Mouse (Mus musculus): Measurements from ENCODE around the gene Cfap97d1. TPM values are rescaled to one million over a fixed set of nuclear protein-coding genes. Genes with fewer than 3 reads are reported as not detected.

Cfap97d1 gene
- polyA plus RNA-seq, 1 experiment from 2014 or later: not detected

GRCm38 (mm10) chr11:102029966-102030365 lies 45.9 kb downstream of the Cfap97d1 start:
- Histone ChIP-seq H3K27me3 (replicated peaks; ENCODE audit: control insufficient read depth, insufficient read depth, low read length) (0 out of 2 replicates have a peak, but pooled peaks cover 9% of the 10 kb centered on the region), H3K9ac (ENCODE audit: low read depth, low read length) (no peak overlapping the region), H3K4me3 (ENCODE audit: low read depth, low read length) (no peak overlapping the region), H3K4me1 (replicated peaks; ENCODE audit: control insufficient read depth, insufficient read depth, low read length) (no peaks in the 10 kb centered on the region; the same call in 1 of the 2 replicates), H3K36me3 (ENCODE audit: control insufficient read depth, insufficient read depth) (no peaks in the 10 kb centered on the region), H3K9me3 (ENCODE audit: control insufficient read depth) (no peaks in the 10 kb centered on the region), H3K4me2 (replicated peaks; ENCODE audit: low read depth) (no peak overlapping the region), H3K27ac (ENCODE audit: low read depth, low read length) (no peak overlapping the region)
- ATAC-seq: no peak
- peak; percentile 46 for TF ChIP-seq CTCF (IDR thresholded peaks at IDR 0.05; ENCODE audit: low read depth)
- WGBS: 43% methylated on average over 7 of the region's 7 CpGs

- no peak for ATAC-seq
- 80% methylated on average over 7 of the region's 7 CpGs for WGBS
- Histone ChIP-seq H3K4me3 (ENCODE audit: low read depth, low read length) (no peak overlapping the region), H3K9me3 (ENCODE audit: control insufficient read depth) (no peaks in the 10 kb centered on the region), H3K4me1 (replicated peaks; ENCODE audit: control insufficient read depth, insufficient read depth, low read length) (no peaks in the 10 kb centered on the region; the same call in 1 of the 2 replicates), H3K27ac (ENCODE audit: low read depth, low read length) (no peak overlapping the region), H3K36me3 (ENCODE audit: control insufficient read depth, insufficient read depth) (no peaks in the 10 kb centered on the region), H3K27me3 (replicated peaks; ENCODE audit: control insufficient read depth, insufficient read depth, low read length) (0 out of 2 replicates have a peak, but pooled peaks cover 2% of the 10 kb centered on the region), H3K4me2 (replicated peaks; ENCODE audit: low read depth) (no peak overlapping the region), H3K9ac (ENCODE audit: low read depth, low read length) (no peak overlapping the region)
- no peak for TF ChIP-seq CTCF (IDR thresholded peaks at IDR 0.05; ENCODE audit: low read depth)
These were observed 47.1 kb downstream of the Cfap97d1 start for GRCm38 (mm10) chr11:102031149-102031548.

- H3K27me3 ChIP-seq (replicated peaks; ENCODE audit: control insufficient read depth, insufficient read depth, low read length): no peaks in the 10 kb centered on the region
- no peaks in the 10 kb centered on the region for H3K4me1 ChIP-seq (replicated peaks; ENCODE audit: control insufficient read depth, insufficient read depth, low read length)
- WGBS: 70% methylated on average over 12 of the region's 12 CpGs
- H3K4me3 ChIP-seq (ENCODE audit: low read depth, low read length): no peak overlapping the region
- H3K9ac ChIP-seq (ENCODE audit: low read depth, low read length): no peak overlapping the region
- no peaks in the 10 kb centered on the region for H3K9me3 ChIP-seq (ENCODE audit: control insufficient read depth)
- no peak overlapping the region for H3K4me2 ChIP-seq (replicated peaks; ENCODE audit: low read depth)
- peak; percentile 81 for ATAC-seq
- peak overlapping the region; percentile 54; the same call in 1 of the 2 replicates for H3K27ac ChIP-seq (ENCODE audit: low read depth, low read length)
- H3K36me3 ChIP-seq (ENCODE audit: control insufficient read depth, insufficient read depth): no peaks in the 10 kb centered on the region
- TF ChIP-seq CTCF (IDR thresholded peaks at IDR 0.05; ENCODE audit: low read depth): no peak
These were observed 49.0 kb downstream of the Cfap97d1 start for GRCm38 (mm10) chr11:102033055-102033591.

- Histone ChIP-seq H3K27ac (ENCODE audit: low read depth, low read length) (no peak overlapping the region), H3K4me2 (replicated peaks; ENCODE audit: low read depth) (no peak overlapping the region), H3K4me1 (replicated peaks; ENCODE audit: control insufficient read depth, insufficient read depth, low read length) (no peaks in the 10 kb centered on the region), H3K4me3 (ENCODE audit: low read depth, low read length) (no peak overlapping the region), H3K9ac (ENCODE audit: low read depth, low read length) (no peak overlapping the region), H3K27me3 (replicated peaks; ENCODE audit: control insufficient read depth, insufficient read depth, low read length) (no peaks in the 10 kb centered on the region), H3K9me3 (ENCODE audit: control insufficient read depth) (no peaks in the 10 kb centered on the region), H3K36me3 (ENCODE audit: control insufficient read depth, insufficient read depth) (no peaks in the 10 kb centered on the region)
- WGBS: 70% methylated on average over 8 of the region's 8 CpGs
- no peak for TF ChIP-seq CTCF (IDR thresholded peaks at IDR 0.05; ENCODE audit: low read depth)
- ATAC-seq: no peak
These were observed 50.8 kb downstream of the Cfap97d1 start for GRCm38 (mm10) chr11:102034887-102035286.

- no peak overlapping the region for H3K4me2 ChIP-seq (replicated peaks; ENCODE audit: low read depth)
- H3K4me1 ChIP-seq (replicated peaks; ENCODE audit: control insufficient read depth, insufficient read depth, low read length): no peaks in the 10 kb centered on the region
- H3K27ac ChIP-seq (ENCODE audit: low read depth, low read length): no peak overlapping the region
- 78% methylated on average over 5 of the region's 5 CpGs for WGBS
- TF ChIP-seq CTCF (IDR thresholded peaks at IDR 0.05; ENCODE audit: low read depth): no peak
- H3K4me3 ChIP-seq (ENCODE audit: low read depth, low read length): no peak overlapping the region
- no peak overlapping the region for H3K9ac ChIP-seq (ENCODE audit: low read depth, low read length)
- no peak for ATAC-seq
- H3K36me3 ChIP-seq (ENCODE audit: control insufficient read depth, insufficient read depth): no peaks in the 10 kb centered on the region
- H3K9me3 ChIP-seq (ENCODE audit: control insufficient read depth): no peaks in the 10 kb centered on the region
- no peaks in the 10 kb centered on the region for H3K27me3 ChIP-seq (replicated peaks; ENCODE audit: control insufficient read depth, insufficient read depth, low read length)
These were observed 51.4 kb downstream of the Cfap97d1 start for GRCm38 (mm10) chr11:102035456-102035960.

- 62% methylated on average over 7 of the region's 7 CpGs for WGBS
- no peak overlapping the region for H3K9ac ChIP-seq (ENCODE audit: low read depth, low read length)
- H3K4me2 ChIP-seq (replicated peaks; ENCODE audit: low read depth): no peak overlapping the region
- no peak for TF ChIP-seq CTCF (IDR thresholded peaks at IDR 0.05; ENCODE audit: low read depth)
- H3K9me3 ChIP-seq (ENCODE audit: control insufficient read depth): no peaks in the 10 kb centered on the region
- no peaks in the 10 kb centered on the region for H3K27me3 ChIP-seq (replicated peaks; ENCODE audit: control insufficient read depth, insufficient read depth, low read length)
- no peaks in the 10 kb centered on the region for H3K4me1 ChIP-seq (replicated peaks; ENCODE audit: control insufficient read depth, insufficient read depth, low read length)
- no peak overlapping the region for H3K27ac ChIP-seq (ENCODE audit: low read depth, low read length)
- ATAC-seq: no peak
- H3K4me3 ChIP-seq (ENCODE audit: low read depth, low read length): no peak overlapping the region
- no peaks in the 10 kb centered on the region for H3K36me3 ChIP-seq (ENCODE audit: control insufficient read depth, insufficient read depth)
These were observed 52.3 kb downstream of the Cfap97d1 start for GRCm38 (mm10) chr11:102036336-102036735.

Data from intestine, postnatal 0 days (tissue).